Mouse (Mus musculus) spleen, adult 2 months (tissue): Measurements from ENCODE around the gene Kmt5a.

Experiments
- CTCF ChIP-seq: fragments of 200-500 bp; IDR thresholded peaks from 2 replicates; pipeline ENCODE4 v1.5.1; 2011; ENCODE audit warnings: mild to moderate bottlenecking, inconsistent platforms; ENCODE audit not compliant: insufficient read depth, insufficient read length, insufficient replicate concordance; ENCODE audit errors: extremely low read depth
- POLR2A ChIP-seq: fragments of 200-500 bp; IDR thresholded peaks from 2 replicates; pipeline ENCODE4 v1.6.1; 2011; ENCODE audit warnings: low read depth, low read length, inconsistent platforms

- no peak for TF ChIP-seq POLR2A
- no peak for TF ChIP-seq CTCF
Measured at GRCm38 (mm10) chr5:124463462-124463861, 23.7 kb downstream of the Kmt5a start.
